Mouse (Mus musculus) thymus, postnatal 4 days (tissue): ENCODE results near the gene Med27.

Experiments used
- DNase-seq: peaks from one replicate; pipeline ENCODE4 v3.0.0; 2021

The Med27 gene

GRCm38 (mm10) chr2:29400812-29401211 lies 54.2 kb downstream of the Med27 start:
- DNase-seq = no peak

GRCm38 (mm10) chr2:29401868-29402267 lies 55.2 kb downstream of the Med27 start:
- DNase-seq = no peak

DNA sequence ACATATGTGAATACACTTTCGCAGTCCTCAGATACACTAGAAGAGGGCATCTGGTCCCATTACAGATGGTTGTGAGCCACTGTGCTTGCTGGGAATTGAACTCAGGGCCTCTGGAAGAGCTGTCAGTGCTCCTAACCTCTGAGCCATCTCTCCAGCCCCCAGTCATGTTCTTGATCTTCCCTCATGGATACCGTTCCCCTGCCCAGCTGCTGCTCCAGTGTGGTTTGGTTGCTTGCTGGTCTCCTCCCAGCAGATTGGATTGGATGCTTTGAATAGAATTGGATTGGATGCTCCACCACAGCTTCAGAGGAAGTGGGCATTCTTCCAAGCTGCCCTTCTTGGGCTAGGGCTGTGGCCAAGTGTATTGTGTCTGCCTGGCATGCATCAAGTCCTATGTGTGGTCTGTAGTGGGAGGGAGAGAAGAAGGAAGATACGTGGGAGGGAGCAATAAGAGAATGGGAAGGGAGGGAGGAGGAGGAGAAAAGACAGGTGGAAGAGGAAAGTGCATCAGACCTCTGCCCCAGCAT lies 56.0 kb downstream of the Med27 start:
- no peak for DNase-seq

DNA sequence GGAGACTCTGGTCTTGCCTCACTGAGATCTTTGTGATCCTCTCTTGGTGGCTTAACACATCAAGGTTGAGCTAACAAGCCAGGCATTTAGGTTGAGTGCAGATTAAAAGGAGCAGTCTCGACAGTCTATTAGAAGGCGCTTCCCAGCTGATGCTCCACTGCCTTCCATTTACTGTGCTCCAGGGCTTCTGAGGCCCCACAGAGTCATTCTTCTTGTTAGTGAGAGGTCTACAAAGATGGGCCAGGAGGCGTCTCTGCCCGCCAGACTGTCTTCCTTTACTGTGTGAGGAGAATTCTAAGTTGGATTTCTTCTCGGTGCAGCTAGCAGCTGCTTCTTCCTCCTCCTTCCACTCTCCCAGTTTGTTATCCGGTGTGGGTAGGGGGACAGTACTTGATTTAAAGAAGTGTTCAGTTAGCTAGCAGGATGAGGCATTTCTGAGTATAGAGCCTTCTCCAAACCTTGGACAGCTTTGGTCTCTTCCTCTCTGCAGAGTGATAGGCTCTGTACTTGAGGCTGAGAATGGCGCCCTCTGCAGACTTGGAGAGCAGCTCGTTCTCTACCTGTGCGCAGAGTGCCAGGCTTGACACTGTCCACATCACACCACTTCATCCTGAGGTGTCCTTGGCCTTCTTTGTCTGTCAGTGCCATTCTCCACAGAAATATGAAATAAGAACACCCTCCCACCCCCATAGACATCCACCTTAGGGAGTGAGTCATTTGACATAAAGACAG lies 57.3 kb downstream of the Med27 start:
- DNase-seq = peak; percentile 58

DNA sequence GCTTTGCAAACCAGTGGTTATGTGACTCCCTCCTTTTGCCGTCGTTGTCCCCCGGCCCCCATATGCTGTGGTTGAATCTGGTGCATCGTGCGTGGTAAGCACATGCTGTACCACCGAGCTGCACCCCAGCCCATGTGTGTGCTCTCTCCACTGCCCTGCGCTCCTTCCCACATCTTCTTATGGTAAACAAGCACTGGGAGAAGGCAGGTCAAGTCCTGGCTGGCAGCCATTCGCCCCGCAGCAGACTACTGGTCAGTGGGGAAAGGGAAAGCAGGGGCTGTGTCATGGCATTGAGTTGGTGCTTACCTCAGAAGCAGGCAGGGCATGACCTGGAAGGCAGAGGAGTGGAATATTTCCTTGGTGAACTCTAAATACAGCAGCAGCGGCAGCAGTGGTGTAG lies 58.3 kb downstream of the Med27 start:
- no peak for DNase-seq

GRCm38 (mm10) chr2:29405848-29406247 lies 59.2 kb downstream of the Med27 start:
- DNase-seq = no peak

DNA sequence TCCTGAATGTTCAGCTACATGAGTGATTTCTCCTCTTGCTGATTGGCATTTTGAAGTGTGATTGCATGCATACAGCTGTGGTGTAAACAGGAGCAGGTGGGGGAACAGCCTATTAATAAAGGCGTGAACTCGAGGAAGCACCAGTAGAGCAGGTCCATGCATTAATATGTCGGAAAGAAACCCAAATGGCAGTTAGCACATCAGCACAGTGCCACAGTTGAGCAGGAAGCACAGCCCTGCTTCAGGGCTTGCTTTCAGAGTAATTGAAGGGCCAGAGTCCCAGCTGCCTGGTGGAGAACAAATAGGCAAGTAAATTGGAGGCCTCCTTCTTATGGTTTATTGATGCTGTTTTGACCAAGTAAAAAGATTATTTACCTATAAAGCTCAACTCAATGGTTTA lies 60.7 kb downstream of the Med27 start:
- no peak for DNase-seq

GRCm38 (mm10) chr2:29407764-29408163 lies 61.1 kb downstream of the Med27 start:
- DNase-seq = no peak

DNA sequence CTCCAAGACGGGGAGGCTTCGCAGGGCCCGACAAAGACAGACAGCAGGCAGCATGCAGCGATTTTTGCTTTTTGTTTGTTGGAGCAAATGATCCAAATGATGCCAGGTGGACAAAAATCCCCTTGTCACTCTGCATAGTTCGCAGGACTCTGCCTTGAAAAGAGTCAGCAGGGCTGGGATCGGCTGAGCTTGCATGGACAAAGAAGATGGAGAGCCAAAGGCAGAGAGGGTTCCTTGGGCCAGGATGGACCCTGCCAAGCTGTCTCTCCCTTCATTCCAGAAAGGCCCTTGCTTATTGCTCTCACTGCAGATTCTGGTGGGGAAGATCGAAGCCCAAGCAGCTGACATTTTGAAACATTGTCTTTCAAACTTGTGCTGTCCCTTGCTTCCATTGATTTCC lies 64.3 kb downstream of the Med27 start:
- DNase-seq = no peak

- DNase-seq = no peak
Measured at GRCm38 (mm10) chr2:29412458-29412857, 65.8 kb downstream of the Med27 start.

- no peak for DNase-seq
Measured at GRCm38 (mm10) chr2:29413259-29413993, 66.8 kb downstream of the Med27 start.

DNA sequence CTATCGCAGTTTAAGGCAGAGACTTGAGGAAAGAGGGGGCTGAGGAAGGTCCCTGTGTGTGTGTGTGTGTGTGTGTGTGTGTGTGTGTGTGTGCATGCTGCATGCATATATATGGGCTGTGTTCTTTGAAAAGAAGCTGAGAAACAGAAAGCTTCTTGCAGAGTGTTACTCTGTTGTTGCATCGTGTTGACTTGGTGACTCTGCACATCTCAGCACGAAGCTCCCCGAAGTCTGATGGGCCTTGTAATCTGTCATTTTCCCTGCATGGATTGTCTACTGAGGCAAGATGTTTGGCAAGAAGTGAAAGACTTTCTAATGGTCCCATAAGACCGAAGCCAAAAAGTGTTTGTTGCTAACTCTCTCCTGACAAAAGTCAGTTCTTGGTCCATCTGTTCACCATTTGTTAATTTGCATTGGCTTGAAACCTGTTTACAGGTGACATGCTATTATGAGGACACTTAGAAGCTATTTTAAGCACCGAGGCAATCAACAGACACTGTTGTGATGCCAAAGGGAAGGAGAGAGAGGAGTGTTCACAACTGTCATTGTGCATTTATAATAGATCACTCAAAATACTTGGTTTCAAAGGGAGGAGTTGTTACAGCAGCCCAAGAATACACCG lies 68.3 kb downstream of the Med27 start:
- DNase-seq = no peak

GRCm38 (mm10) chr2:29418498-29418897 lies 71.9 kb downstream of the Med27 start:
- DNase-seq = no peak

- DNase-seq = peak; percentile 32
Measured at GRCm38 (mm10) chr2:29419434-29419833, 72.8 kb downstream of the Med27 start.

GRCm38 (mm10) chr2:29419946-29420345 lies 73.3 kb downstream of the Med27 start:
- no peak for DNase-seq

DNA sequence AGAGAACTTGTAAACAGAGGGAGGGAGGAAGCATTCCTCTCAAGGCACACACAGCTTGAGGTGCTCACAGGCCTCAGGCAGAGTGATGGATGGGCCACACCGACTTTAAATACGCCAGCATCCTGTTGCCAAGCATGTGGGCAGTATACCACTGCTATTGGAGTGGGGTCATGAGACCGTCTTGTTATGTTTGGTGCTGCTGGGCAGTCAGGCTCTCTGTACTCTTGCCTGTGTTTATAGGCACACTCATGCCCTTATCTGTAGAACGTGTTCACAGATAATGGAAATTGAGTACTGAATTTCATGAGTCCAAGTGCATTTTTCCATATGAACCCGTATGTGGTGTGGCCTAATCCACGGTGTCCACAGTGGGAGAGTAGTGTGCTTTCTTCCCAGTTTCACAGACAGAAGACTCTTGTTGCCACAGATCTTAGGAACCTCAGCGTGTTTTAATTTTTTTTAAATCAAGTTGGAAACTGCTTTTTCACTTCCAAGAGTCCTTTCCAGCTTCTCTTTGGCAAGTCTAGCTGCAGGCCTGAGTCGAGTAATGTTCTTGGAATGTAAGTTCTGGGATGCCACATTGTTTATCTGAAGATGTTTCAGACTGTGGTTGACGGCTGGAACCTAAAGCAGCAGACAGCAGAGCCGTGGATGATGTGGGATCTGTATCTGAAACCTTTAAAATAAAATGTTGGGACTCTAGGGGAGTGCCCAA lies 75.7 kb downstream of the Med27 start:
- DNase-seq = no peak

GRCm38 (mm10) chr2:29423059-29423458 lies 76.4 kb downstream of the Med27 start:
- DNase-seq = no peak

- no peak for DNase-seq
Measured at GRCm38 (mm10) chr2:29425386-29425785, 78.8 kb downstream of the Med27 start.

DNA sequence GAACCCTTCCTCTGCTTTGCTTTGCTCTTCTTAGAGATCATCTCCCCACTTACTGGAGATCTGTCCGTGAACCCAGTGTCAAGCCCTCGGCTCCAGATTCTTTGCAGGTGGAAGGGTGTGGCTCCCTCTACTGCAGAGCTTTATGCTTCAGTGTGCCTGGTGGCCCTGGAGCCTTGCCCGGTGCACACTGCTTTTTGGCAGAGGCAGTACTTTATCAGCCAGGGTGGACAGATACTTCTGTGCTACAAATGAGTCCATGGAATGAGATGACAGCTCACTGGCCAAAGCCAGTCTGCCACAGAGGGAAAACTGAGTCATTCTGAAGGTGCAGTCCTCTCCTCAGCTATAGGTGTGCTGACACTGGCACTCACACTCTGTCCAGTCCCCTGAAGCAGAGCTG lies 80.1 kb downstream of the Med27 start:
- no peak for DNase-seq

- DNase-seq = no peak
Measured at GRCm38 (mm10) chr2:29432565-29432964, 85.9 kb downstream of the Med27 start.

- no peak for DNase-seq
Measured at GRCm38 (mm10) chr2:29436376-29436775, 89.8 kb downstream of the Med27 start.

GRCm38 (mm10) chr2:29437111-29437510 lies 90.5 kb downstream of the Med27 start:
- DNase-seq = no peak

GRCm38 (mm10) chr2:29437861-29438529 lies 91.4 kb downstream of the Med27 start:
- DNase-seq = no peak
